Mouse (Mus musculus) right cerebral cortex, postnatal 25 days (tissue): ENCODE data around the gene Rhox7b.
"Not testable (repeated sequence)": the region's sequence is repeated elsewhere in the genome, so short reads cannot be mapped to it uniquely, and the experiment has no call there.

ENCODE experiments used
- DNase-seq: peaks from one replicate; pipeline ENCODE4 v3.0.0; 2022

Gene Rhox7b

GRCm38 (mm10) chrX:37897132-37897531, at the start of gene Rhox7b:
Gene Rhox7b (minus strand): TSS chrX:37897232.
- not testable (repeated sequence) for DNase-seq

GRCm38 (mm10) chrX:37916311-37916710, 19.3 kb upstream of the Rhox7b start:
- DNase-seq = no peak

GRCm38 (mm10) chrX:37908581-37908980, 11.5 kb upstream of the Rhox7b start:
- no peak for DNase-seq

GRCm38 (mm10) chrX:37903727-37904126, 6.7 kb upstream of the Rhox7b start:
- DNase-seq = no peak

GRCm38 (mm10) chrX:37901670-37902069, 4.6 kb upstream of the Rhox7b start, which contains the start of gene Rhox9:
Gene Rhox9 (minus strand): TSS chrX:37901770.
- DNase-seq = not testable (repeated sequence)

- no peak for DNase-seq
Observed at GRCm38 (mm10) chrX:37878844-37879243, 18.2 kb downstream of the Rhox7b start, which contains the start of gene Rhox8. Gene Rhox8 (minus strand): TSS chrX:37878944.

- no peak for DNase-seq
Observed at GRCm38 (mm10) chrX:37871641-37872040, 25.4 kb downstream of the Rhox7b start.
